Mouse (Mus musculus) intestine, embryonic 14.5 days (tissue): ENCODE measurements around the gene Crygn. TPM values are rescaled to one million over a fixed set of nuclear protein-coding genes. Genes with fewer than 3 reads are reported as not detected.

ENCODE experiments used
- ATAC-seq: fragments of 200-750 bp; cut with Nextera tagmentation; replicated peaks from 2 replicates; pipeline ENCODE4 v1.8.0; 2017; ENCODE audit warnings: low read depth, moderate number of reproducible peaks, moderate TSS enrichment, moderate library complexity; ENCODE audit not compliant: low FRiP score, low TSS enrichment
- DNase-seq: peaks from one replicate; pipeline ENCODE4 v3.0.0-alpha.2; 2018; ENCODE audit warnings: low spot score
- H3K27ac ChIP-seq: fragments of 300-500 bp; sonication (generic); 2 replicates; pipeline ENCODE4 v1.5.1; 2014; ENCODE audit warnings: low read depth, mild to moderate bottlenecking, control low read depth
- H3K27me3 ChIP-seq: fragments of 300-500 bp; sonication (generic); replicated peaks from 2 replicates; pipeline ENCODE4 v1.6.1; 2014; ENCODE audit warnings: low read length, control low read depth; ENCODE audit not compliant: control insufficient read depth, insufficient read depth
- H3K36me3 ChIP-seq: fragments of 300-500 bp; sonication (generic); 2 replicates; pipeline ENCODE4 v1.6.1; 2014; ENCODE audit warnings: low read length, control low read depth; ENCODE audit not compliant: control insufficient read depth, insufficient read depth
- H3K4me1 ChIP-seq: fragments of 300-500 bp; sonication (generic); replicated peaks from 2 replicates; pipeline ENCODE4 v1.6.1; 2014; ENCODE audit warnings: low read length, control low read depth, mixed read lengths; ENCODE audit not compliant: control insufficient read depth, insufficient read depth
- H3K4me2 ChIP-seq: fragments of 300-500 bp; sonication (generic); 2 replicates; pipeline ENCODE4 v1.6.1; 2014; ENCODE audit warnings: low read length
- H3K4me3 ChIP-seq: fragments of 300-500 bp; sonication (generic); 2 replicates; pipeline ENCODE4 v1.5.1; 2014; ENCODE audit warnings: low read depth, low read length, control low read depth, mixed read lengths
- H3K9ac ChIP-seq: fragments of 300-500 bp; sonication (generic); 2 replicates; pipeline ENCODE4 v1.6.1; 2014; ENCODE audit warnings: mild to moderate bottlenecking, low read length
- H3K9me3 ChIP-seq: fragments of 300-500 bp; sonication (generic); 2 replicates; pipeline ENCODE4 v1.6.1; 2016; ENCODE audit warnings: low read length, control low read depth; ENCODE audit not compliant: control insufficient read depth
- WGBS: fragments of 180-500 bp; shearing (Covaris S2); extraction: QIAGEN DNeasy Blood & Tissue Kit; methylation state at CpG from one replicate; pipeline ENCODE4 v1.1.7; 2014; 5-methylcytosine and 5-hydroxymethylcytosine counted together
- polyA plus RNA-seq: library from polyadenylated mRNA; unstranded; fragments of >200 nt; fragmentation: Nextera tagmentation; extraction: Ambion mirVana; gene quantifications from 2 replicates; pipeline ENCODE4 v1.2.1, GENCODE M21; 2014

The Crygn gene
- 1.3 and 2.3 TPM in 2 replicates for polyA plus RNA-seq

GRCm38 (mm10) chr5:24757816-24758215 is at the start of gene Crygn:
TSS of gene Crygn (minus strand) at chr5:24758008.
- Histone ChIP-seq H3K27ac (no peak within 1 kb of the TSS), H3K4me1 (peaks cover 13% of the 10 kb centered on the region; the same call in 1 of the 2 replicates), H3K9ac (no peak within 1 kb of the TSS), H3K4me2 (no peak within 1 kb of the TSS), H3K9me3 (no peaks in the 10 kb centered on the region), H3K27me3 (no peaks in the 10 kb centered on the region), H3K36me3 (no peaks in the 10 kb centered on the region), H3K4me3 (no peak within 1 kb of the TSS)
- ATAC-seq (no peak), DNase-seq (no peak)
- WGBS = 55% methylated on average over 18 of the region's 18 CpGs

- no peaks in the 10 kb centered on the region for H3K27me3 ChIP-seq
- no peak overlapping the region for H3K9ac ChIP-seq
- no peak overlapping the region for H3K27ac ChIP-seq
- DNase-seq = no peak
- H3K36me3 ChIP-seq = peaks cover 79% of the 10 kb centered on the region
- ATAC-seq = no peak
- H3K9me3 ChIP-seq = no peaks in the 10 kb centered on the region
- no peak overlapping the region for H3K4me3 ChIP-seq
- H3K4me2 ChIP-seq = no peak overlapping the region
- 85% methylated on average over 6 of the region's 6 CpGs for WGBS
- no peaks in the 10 kb centered on the region for H3K4me1 ChIP-seq
These were observed 47.4 kb upstream of the Crygn start for GRCm38 (mm10) chr5:24805222-24805621.

- no peaks in the 10 kb centered on the region for H3K9me3 ChIP-seq
- DNase-seq = no peak
- H3K4me3 ChIP-seq = no peak overlapping the region
- H3K27me3 ChIP-seq = no peaks in the 10 kb centered on the region
- no peak overlapping the region for H3K27ac ChIP-seq
- 88% methylated on average over 8 of the region's 8 CpGs for WGBS
- H3K4me2 ChIP-seq = no peak overlapping the region
- no peak overlapping the region for H3K9ac ChIP-seq
- peaks cover 78% of the 10 kb centered on the region for H3K36me3 ChIP-seq
- H3K4me1 ChIP-seq = no peaks in the 10 kb centered on the region
- no peak for ATAC-seq
These were observed 46.9 kb upstream of the Crygn start for GRCm38 (mm10) chr5:24804661-24805060.

- H3K36me3 ChIP-seq = peaks cover 54% of the 10 kb centered on the region
- no peaks in the 10 kb centered on the region for H3K9me3 ChIP-seq
- WGBS = 46% methylated on average over 6 of the region's 6 CpGs
- H3K4me1 ChIP-seq = no peaks in the 10 kb centered on the region
- no peaks in the 10 kb centered on the region for H3K27me3 ChIP-seq
- DNase-seq = no peak
- no peak; the same call in 1 of the 2 replicates for ATAC-seq
- no peak overlapping the region for H3K4me3 ChIP-seq
- no peak overlapping the region for H3K27ac ChIP-seq
- no peak overlapping the region for H3K9ac ChIP-seq
- no peak overlapping the region for H3K4me2 ChIP-seq
These were observed 44.2 kb upstream of the Crygn start for GRCm38 (mm10) chr5:24801841-24802624.

GRCm38 (mm10) chr5:24800416-24800815 is 42.6 kb upstream of the Crygn start:
- DNase-seq (no peak), ATAC-seq (no peak)
- H3K36me3 ChIP-seq = peaks cover 38% of the 10 kb centered on the region
- no peaks in the 10 kb centered on the region for H3K27me3 ChIP-seq
- no peak overlapping the region for H3K27ac ChIP-seq
- no peak overlapping the region for H3K4me3 ChIP-seq
- no peaks in the 10 kb centered on the region for H3K4me1 ChIP-seq
- no peak overlapping the region for H3K9ac ChIP-seq
- H3K4me2 ChIP-seq = no peak overlapping the region
- H3K9me3 ChIP-seq = no peaks in the 10 kb centered on the region

GRCm38 (mm10) chr5:24798639-24799038 is 40.8 kb upstream of the Crygn start:
- H3K27me3 ChIP-seq = no peaks in the 10 kb centered on the region
- H3K36me3 ChIP-seq = peaks cover 20% of the 10 kb centered on the region
- H3K4me3 ChIP-seq = no peak overlapping the region
- DNase-seq (no peak), ATAC-seq (no peak)
- H3K4me1 ChIP-seq = no peaks in the 10 kb centered on the region
- H3K27ac ChIP-seq = no peak overlapping the region
- no peak overlapping the region for H3K9ac ChIP-seq
- H3K4me2 ChIP-seq = no peak overlapping the region
- no peaks in the 10 kb centered on the region for H3K9me3 ChIP-seq
- WGBS = 66% methylated on average over 10 of the region's 10 CpGs

GRCm38 (mm10) chr5:24797858-24798257 is 40.0 kb upstream of the Crygn start:
- Histone ChIP-seq H3K27me3 (no peaks in the 10 kb centered on the region), H3K9ac (no peak overlapping the region), H3K4me1 (no peaks in the 10 kb centered on the region), H3K36me3 (peaks cover 13% of the 10 kb centered on the region), H3K27ac (no peak overlapping the region), H3K9me3 (no peaks in the 10 kb centered on the region), H3K4me2 (no peak overlapping the region), H3K4me3 (no peak overlapping the region)
- 39% methylated on average over 7 of the region's 7 CpGs for WGBS
- DNase-seq = no peak
- no peak for ATAC-seq

- Histone ChIP-seq H3K4me2 (no peak overlapping the region), H3K27me3 (no peaks in the 10 kb centered on the region), H3K27ac (no peak overlapping the region), H3K9me3 (no peaks in the 10 kb centered on the region), H3K4me3 (no peak overlapping the region), H3K36me3 (no peaks in the 10 kb centered on the region), H3K4me1 (no peaks in the 10 kb centered on the region), H3K9ac (no peak overlapping the region)
- 70% methylated on average over 7 of the region's 7 CpGs for WGBS
- no peak for DNase-seq
- no peak for ATAC-seq
These were observed 35.2 kb upstream of the Crygn start for GRCm38 (mm10) chr5:24792961-24793360.

GRCm38 (mm10) chr5:24782957-24783356 is 25.1 kb upstream of the Crygn start:
- Histone ChIP-seq H3K4me2 (no peak overlapping the region), H3K36me3 (no peaks in the 10 kb centered on the region), H3K4me3 (no peak overlapping the region), H3K4me1 (0 out of 2 replicates have a peak, but pooled peaks cover 4% of the 10 kb centered on the region), H3K9me3 (0 out of 2 replicates have a peak, but pooled peaks cover 2% of the 10 kb centered on the region), H3K27ac (no peak overlapping the region), H3K9ac (no peak overlapping the region), H3K27me3 (0 out of 2 replicates have a peak, but pooled peaks cover 3% of the 10 kb centered on the region)
- no peak for DNase-seq
- no peak for ATAC-seq
- WGBS = 82% methylated on average over 4 of the region's 4 CpGs
